Mouse (Mus musculus) 416B (cell line): ENCODE results near the gene Slc16a5.
A peak's percentile ranks its signal among the peaks of the same experiment; 100 is the strongest.
"Not testable (repeated sequence)": the region's sequence is repeated elsewhere in the genome, so short reads cannot be mapped to it uniquely, and the experiment has no call there.

Source experiments
- DNase-seq: peaks from one replicate; pipeline ENCODE4 v3.0.0; 2011; ENCODE audit warnings: low read depth

Gene Slc16a5

GRCm38 (mm10) chr11:115478296-115478938 lies 16.1 kb downstream of the Slc16a5 start:
- no peak for DNase-seq

DNA sequence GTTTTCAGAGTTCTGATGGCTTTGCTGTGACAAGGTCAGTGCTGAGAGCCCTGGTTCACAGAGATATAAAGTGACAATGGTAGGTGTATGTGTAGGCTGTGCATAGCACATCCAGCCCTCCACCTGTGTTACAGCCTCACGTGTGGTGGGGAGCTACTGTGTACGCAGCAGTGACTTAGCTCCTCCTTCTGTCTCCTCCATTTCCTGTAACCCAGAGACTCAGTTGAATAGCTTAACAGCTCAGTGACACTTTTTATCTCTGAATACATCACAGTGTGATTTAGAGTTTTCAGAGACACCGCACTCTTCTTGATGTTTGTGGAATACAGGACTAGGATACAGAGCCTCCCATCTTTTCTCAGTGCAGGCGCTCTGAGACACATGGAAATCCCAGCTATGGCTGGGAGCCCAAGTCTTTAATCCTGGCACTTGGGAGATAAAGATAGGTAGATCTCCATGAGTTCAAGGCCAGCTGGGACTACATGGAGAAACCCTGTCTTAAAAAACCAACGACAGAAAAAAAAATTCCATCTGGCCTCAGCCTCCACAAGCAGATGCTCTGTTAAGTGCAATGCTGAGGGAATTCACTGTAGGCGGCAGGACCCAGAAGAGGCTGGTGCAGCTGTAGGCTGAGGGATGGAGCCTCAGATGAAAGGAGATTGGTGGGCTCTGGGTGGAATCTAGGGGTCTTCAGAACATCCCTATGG lies 19.4 kb downstream of the Slc16a5 start:
- DNase-seq = no peak

DNA sequence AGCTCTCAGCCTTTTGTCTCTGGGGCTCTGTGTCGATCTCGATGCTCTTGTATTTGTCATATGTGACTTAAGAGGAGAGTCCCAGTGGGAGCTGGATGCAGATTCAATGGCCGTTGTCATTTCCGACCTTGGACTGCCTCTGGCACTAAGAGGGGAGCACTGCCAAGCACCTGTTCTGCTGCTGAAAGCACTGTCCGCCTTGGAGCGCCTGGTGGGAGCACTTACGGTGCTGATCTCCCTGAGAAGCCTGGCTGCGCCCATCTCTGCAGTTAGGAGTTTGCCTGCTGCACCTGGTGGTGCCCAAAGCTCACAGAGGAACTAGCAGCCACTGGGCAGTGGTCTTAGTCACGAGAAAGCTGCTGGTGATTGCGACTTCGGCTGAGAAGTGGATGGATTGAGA lies 21.0 kb downstream of the Slc16a5 start:
- DNase-seq = no peak

DNA sequence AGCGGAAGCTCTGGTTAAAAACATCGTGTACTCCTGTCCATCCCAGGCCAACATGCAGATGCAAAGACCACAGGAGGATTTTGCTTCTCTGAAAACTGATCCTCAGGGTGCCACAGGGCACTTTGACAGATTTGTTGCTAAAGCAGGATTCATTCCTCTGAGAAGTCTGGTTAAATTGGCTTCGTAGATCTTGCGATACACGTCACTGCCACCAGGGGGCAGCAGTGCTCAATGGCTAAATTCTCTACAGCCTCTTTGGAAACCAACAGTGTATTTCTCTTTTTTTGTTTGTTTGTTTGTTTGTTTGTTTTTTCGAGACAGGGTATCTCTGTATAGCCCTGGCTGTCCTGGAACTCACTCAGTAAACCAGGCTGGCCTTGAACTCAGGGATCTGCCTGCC lies 21.5 kb downstream of the Slc16a5 start:
- DNase-seq = peak; percentile 74

DNA sequence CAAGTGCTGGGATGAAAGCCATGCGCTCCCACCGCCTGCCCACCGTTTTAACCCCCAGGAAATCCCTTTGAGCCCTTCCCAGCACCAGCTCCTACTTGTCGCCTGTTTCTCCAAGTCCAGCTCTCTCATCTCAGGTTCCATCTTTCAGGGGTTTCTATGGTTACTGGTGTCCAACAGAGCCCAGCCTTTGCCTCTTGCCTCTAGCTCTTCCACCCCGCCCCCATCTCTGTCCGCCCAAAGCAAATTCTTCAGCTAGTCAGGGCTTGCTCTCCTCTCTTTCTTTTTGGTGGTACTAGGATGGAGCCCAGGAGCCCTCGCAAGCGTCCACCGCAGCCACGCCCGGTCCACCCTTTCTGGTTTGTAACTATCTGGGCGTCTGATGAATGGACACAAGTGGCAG lies 22.9 kb downstream of the Slc16a5 start:
- no peak for DNase-seq

- DNase-seq = no peak
Observed at GRCm38 (mm10) chr11:115488551-115489104, 26.4 kb downstream of the Slc16a5 start.

GRCm38 (mm10) chr11:115490441-115491355 lies 28.4 kb downstream of the Slc16a5 start:
- no peak for DNase-seq

DNA sequence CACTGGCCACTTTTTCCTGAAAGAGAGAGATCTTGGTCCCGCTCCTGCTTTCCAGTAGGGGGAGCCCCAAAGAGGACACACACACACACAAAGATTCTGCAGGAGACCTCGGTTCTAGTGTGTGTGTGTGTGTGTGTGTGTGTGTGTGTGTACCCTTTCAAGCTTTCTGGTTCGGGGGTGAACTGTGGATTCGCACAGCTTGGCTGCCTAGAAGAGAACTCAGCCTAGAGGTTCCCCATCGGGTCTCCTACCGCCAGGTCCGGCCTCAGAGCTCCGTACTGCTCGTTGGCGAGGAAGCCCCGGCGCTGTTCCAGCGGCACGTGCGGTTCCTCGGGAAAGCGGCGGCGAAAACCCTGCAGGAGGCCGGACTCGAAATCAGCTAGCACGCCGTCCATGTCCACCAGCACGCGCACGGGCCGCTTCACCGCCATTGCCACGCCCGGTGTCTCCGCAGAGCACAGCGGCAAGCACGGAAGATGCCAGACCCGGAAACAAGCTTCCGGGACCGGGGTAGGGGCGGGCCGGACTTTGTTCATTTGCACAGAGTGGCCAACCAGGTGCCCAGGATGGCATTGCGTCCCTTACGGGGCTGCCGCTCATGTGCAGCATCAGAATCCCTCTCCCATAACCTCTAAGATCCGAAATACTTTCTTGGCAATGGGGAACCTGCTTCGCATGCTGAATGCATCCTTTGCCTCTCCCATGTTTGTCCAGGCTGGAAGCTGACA lies 29.2 kb downstream of the Slc16a5 start, which contains the start of gene Nt5c:
Gene Nt5c, minus strand, starts transcription at position 507 of the 728 bp plus-strand sequence.
- DNase-seq = peak; percentile 87

DNA sequence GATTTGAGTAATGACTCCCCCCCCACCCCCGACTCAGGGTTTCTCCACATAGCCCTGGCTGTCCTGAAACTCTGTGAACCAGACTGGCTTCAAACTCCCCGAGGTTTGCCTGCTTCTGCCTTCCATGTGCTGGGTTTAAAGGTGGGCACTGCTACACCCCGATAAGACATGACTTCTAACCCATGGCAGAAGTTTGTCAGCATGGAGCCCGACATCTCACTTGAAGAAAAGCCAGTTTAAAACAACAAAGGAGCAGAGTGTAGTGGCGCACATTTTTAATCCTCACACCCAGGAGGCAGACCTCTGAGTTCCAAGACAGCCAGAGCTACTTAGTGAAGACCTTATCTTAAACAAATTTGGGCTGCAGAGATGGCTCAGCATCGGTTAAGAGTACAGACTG lies 30.1 kb downstream of the Slc16a5 start:
- no peak for DNase-seq

DNA sequence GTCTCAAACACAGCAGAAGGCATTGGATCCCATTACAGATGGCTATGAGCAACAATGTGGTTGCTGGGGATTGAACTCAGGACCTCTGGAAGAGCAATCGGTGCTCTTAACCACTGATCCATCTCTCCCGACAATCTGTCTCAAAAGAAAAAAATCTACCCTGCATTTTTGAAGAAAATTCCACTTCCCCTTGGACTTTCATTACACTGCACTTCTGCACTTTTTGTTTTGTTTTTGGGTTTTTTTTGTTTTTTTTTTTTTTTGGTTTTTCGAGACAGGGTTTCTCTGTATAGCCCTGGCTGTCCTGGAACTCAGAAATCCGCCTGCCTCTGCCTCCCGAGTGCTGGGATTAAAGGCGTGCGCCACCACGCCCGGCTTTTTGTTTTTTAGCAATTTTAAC lies 34.3 kb downstream of the Slc16a5 start:
- not testable (repeated sequence) for DNase-seq

DNA sequence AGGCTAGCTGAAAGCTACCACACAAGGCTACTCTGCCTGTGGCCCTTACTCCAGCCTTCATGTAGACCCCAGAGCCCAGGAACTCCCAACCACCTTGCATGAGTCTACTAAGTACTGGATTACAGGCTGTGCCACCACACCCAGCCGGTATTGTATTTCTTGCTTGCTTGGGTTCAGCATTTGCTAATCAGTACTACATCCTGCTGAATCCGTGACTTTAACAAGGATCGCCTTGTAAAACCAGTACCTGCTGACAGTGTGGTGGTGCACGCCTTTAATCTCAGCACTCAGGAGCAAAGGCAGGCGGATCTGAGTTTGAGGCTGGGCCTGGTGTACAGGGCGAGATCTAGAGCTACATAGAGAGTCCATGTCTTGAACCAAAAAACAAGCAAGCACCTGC lies 40.4 kb downstream of the Slc16a5 start:
- no peak for DNase-seq

- peak; percentile 36 for DNase-seq
Observed at GRCm38 (mm10) chr11:115506586-115506985, 44.3 kb downstream of the Slc16a5 start.

DNA sequence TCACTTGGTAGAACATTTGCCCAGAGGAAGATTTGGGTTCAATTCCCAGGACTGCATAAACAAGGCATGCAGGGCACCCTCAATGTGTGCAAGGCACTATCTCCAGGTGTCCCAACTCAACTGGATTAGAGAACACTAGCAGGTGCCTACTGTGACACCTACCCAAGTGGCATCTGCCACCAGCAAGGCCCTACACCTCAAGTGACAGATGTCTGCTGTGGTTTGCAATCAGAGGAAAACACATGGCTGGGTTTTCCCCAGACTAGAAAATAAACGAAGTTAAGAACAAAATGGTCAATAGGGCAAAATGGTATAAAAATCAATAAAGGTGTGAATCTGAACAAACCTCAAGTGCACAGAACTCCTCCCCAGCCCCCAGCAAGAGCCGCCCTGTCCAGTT lies 45.8 kb downstream of the Slc16a5 start:
- peak; percentile 41 for DNase-seq

- peak; percentile 52 for DNase-seq
Observed at GRCm38 (mm10) chr11:115509773-115510506, 47.7 kb downstream of the Slc16a5 start.

DNA sequence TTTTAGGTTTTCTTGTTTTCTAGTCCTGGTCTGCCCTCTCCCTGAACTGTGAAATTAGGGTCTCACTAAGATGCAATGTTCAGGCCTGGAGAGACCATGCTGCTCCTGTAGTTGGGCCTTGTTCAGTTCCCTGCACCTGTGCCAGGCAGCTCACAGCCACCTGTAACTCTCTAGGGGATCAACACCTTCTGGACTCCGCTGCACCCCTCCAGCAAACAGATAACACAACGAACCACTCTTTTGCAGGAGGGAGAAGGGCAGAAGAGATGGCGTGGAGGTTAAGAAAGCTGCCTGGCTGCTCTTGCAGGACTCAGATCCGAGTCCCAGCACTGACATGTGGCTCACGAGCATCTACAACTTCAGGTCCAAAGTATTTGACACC lies 48.2 kb downstream of the Slc16a5 start:
- no peak for DNase-seq

- DNase-seq = no peak
Observed at GRCm38 (mm10) chr11:115511121-115511520, 48.8 kb downstream of the Slc16a5 start.

DNA sequence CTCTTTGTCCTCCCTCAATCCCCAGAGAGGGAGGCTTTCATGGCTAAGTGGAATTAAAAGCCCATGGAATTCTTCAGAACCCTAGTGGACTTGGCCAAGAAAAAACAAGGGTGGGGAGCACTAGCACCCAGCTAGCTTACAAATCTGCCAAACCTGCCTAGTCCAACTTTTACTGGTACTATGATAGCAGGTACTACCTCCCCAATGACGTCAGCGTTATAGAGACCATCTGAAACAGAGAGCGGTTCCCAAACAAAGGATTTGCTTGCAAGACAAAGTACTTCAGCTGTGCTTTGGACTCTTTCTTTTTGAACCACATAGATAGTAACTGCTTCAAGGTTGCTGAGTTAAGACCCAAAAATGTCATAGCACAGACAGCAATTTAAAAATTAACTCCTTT lies 49.7 kb downstream of the Slc16a5 start:
- no peak for DNase-seq

- peak; percentile 81 for DNase-seq
Observed at GRCm38 (mm10) chr11:115512407-115513183, 50.3 kb downstream of the Slc16a5 start.

GRCm38 (mm10) chr11:115513271-115514237 lies 51.3 kb downstream of the Slc16a5 start:
- peak; percentile 48 for DNase-seq
